In genomic region chr13:21478759-21479670, GRCm38 (mm10) we compare ENCODE assay signal across 8 mouse cellular contexts. TPM values are rescaled to one million over a fixed set of nuclear protein-coding genes. Genes with fewer than 3 reads are reported as not detected.
DNase-seq lines count a peak whose midpoint lies in the region; ATAC-seq and TF ChIP-seq lines count a peak whose summit lies in the region.
"Not testable (repeated sequence)": the region's sequence is repeated elsewhere in the genome, so short reads cannot be mapped to it uniquely, and the experiment has no call there.

Gene Zkscan4 (plus strand): TSS chr13:21478907.
Gene Gm10065 (minus strand): TSS chr13:21479441.

- H3K9ac ChIP-seq in hindbrain, embryonic 11.5 days (ENCODE audit: low read depth, low read length): peak within 1 kb of the TSS; percentile 66
- peak within 1 kb of the TSS; percentile 41 for H3K9ac ChIP-seq in liver, postnatal 0 days (replicated peaks)
- peak within 1 kb of the TSS; percentile 66 for H3K9ac ChIP-seq in neural tube, embryonic 12.5 days

- not testable (repeated sequence) for H3K36me3 ChIP-seq in hindbrain, embryonic 11.5 days (ENCODE audit: control insufficient read depth, insufficient read depth, low read length); liver, postnatal 0 days (replicated peaks; ENCODE audit: insufficient read depth, low read length); neural tube, embryonic 12.5 days

- peak; percentile 55 for DNase-seq in ZHBTc4 (ENCODE audit: low read depth, low spot score)
- DNase-seq in frontal cortex, postnatal 36 days (ENCODE audit: low spot score in 2 of 2): peak; percentile 79 to 87
- DNase-seq in hindbrain, embryonic 11.5 days (ENCODE audit: low spot score): peak; percentile 86
- DNase-seq in layer of hippocampus, adult 9-10 months (ENCODE audit: low spot score): peak; percentile 60
- DNase-seq in liver, postnatal 0 days: peak; percentile 56
- DNase-seq in testis, postnatal 10 days (ENCODE audit: low spot score): peak; percentile 71

- H3K9me3 ChIP-seq in hindbrain, embryonic 11.5 days (ENCODE audit: control insufficient read depth, low read length); liver, postnatal 0 days (ENCODE audit: low read length); neural tube, embryonic 12.5 days: not testable (repeated sequence)

- not testable (repeated sequence) for H3K4me1 ChIP-seq in hindbrain, embryonic 11.5 days (replicated peaks; ENCODE audit: control insufficient read depth, insufficient read depth, low read length); liver, postnatal 0 days (ENCODE audit: insufficient read depth); neural tube, embryonic 12.5 days

- H3K4me2 ChIP-seq in hindbrain, embryonic 11.5 days (replicated peaks; ENCODE audit: low read depth, low read length): peak within 1 kb of the TSS; percentile 62
- peak within 1 kb of the TSS; percentile 83 for H3K4me2 ChIP-seq in liver, postnatal 0 days (ENCODE audit: low read depth, low read length)
- H3K4me2 ChIP-seq in neural tube, embryonic 12.5 days (replicated peaks): peak within 1 kb of the TSS; percentile 68

- H3K27ac ChIP-seq in hindbrain, embryonic 11.5 days (ENCODE audit: low read depth, low read length): not testable (repeated sequence)
- H3K27ac ChIP-seq in liver, postnatal 0 days (ENCODE audit: low read depth): peak within 1 kb of the TSS; percentile 84
- H3K27ac ChIP-seq in neural tube, embryonic 12.5 days: 0 out of 2 replicates have a peak within 1 kb of the TSS, but pooled peaks have one; percentile 4

- TF ChIP-seq CTCF in liver, postnatal 0 days (IDR thresholded peaks at IDR 0.05; ENCODE audit: low read depth): not testable (repeated sequence)

- 3% methylated on average over 29 of the region's 31 CpGs for WGBS in hindbrain, embryonic 11.5 days
- WGBS in liver, postnatal 0 days (ENCODE audit: insufficient replicate concordance): 4% methylated on average over 25 of the region's 31 CpGs
- WGBS in neural tube, embryonic 12.5 days: 5% methylated on average over 31 of the region's 31 CpGs

- not testable (repeated sequence) for H3K27me3 ChIP-seq in hindbrain, embryonic 11.5 days (ENCODE audit: control insufficient read depth, insufficient read depth, low read length); liver, postnatal 0 days (ENCODE audit: insufficient read depth, low read length); neural tube, embryonic 12.5 days (replicated peaks)

- ATAC-seq in common myeloid progenitor, adult 5-6 weeks (replicated peaks; ENCODE audit: low read depth, poor library complexity, severe bottlenecking): peak; percentile 75
- peak; percentile 89 for ATAC-seq in hindbrain, embryonic 11.5 days (ENCODE audit: low FRiP score)
- peak; percentile 89 for ATAC-seq in liver, postnatal 0 days
- peak; percentile 92 for ATAC-seq in neural tube, embryonic 12.5 days (ENCODE audit: low FRiP score, low read depth)

- H3K4me3 ChIP-seq in hindbrain, embryonic 11.5 days (ENCODE audit: low read depth, low read length): peak within 1 kb of the TSS; percentile 51
- H3K4me3 ChIP-seq in liver, postnatal 0 days (ENCODE audit: low read depth, low read length): peak within 1 kb of the TSS; percentile 52
- H3K4me3 ChIP-seq in neural tube, embryonic 12.5 days: peak within 1 kb of the TSS; percentile 55

- TF ChIP-seq EP300 in liver, postnatal 0 days (IDR thresholded peaks at IDR 0.05; ENCODE audit: low read depth): not testable (repeated sequence)

RNA-seq across cellular contexts. Expression of gene Zkscan4, which starts in this region (rescaled TPM):
- total RNA-seq in common myeloid progenitor, adult 5-6 weeks (2017): 0.73 and 1.4 TPM in 2 replicates
- polyA plus RNA-seq in hindbrain, embryonic 11.5 days (2014; fragmentation: Nextera tagmentation; extraction: Ambion mirVana): 5.2 and 5.9 TPM in 2 replicates
- polyA plus RNA-seq in liver, postnatal 0 days (2015; fragmentation: Nextera tagmentation; extraction: Ambion mirVana): 0.77 and 0.78 TPM in 2 replicates
- polyA plus RNA-seq in neural tube, embryonic 12.5 days (2016; fragmentation: Nextera tagmentation; extraction: Ambion mirVana): 6.0 and 6.2 TPM in 2 replicates

RNA-seq across cellular contexts. Expression of gene Gm10065, which starts in this region (rescaled TPM):
- not detected in 2 replicates for total RNA-seq in common myeloid progenitor, adult 5-6 weeks (2017)
- polyA plus RNA-seq in hindbrain, embryonic 11.5 days (2014; fragmentation: Nextera tagmentation; extraction: Ambion mirVana): not detected in 2 replicates
- not detected in 2 replicates for polyA plus RNA-seq in liver, postnatal 0 days (2015; fragmentation: Nextera tagmentation; extraction: Ambion mirVana)
- polyA plus RNA-seq in neural tube, embryonic 12.5 days (2016; fragmentation: Nextera tagmentation; extraction: Ambion mirVana): not detected in 2 replicates

Comparison
In these comparisons a context has a peak if more than half of its experiments do, and no peak if none do; other contexts are left out.
1. Peak in DNase-seq, ATAC-seq, H3K4me3 ChIP-seq, H3K27ac ChIP-seq, H3K9ac ChIP-seq and H3K4me2 ChIP-seq in liver, postnatal 0 days; RNA of the genes that start here not detected or under 1 TPM.